Mouse (Mus musculus) lung, postnatal 0 days (tissue): ENCODE results near the gene Vmn1r191. TPM values are rescaled to one million over a fixed set of nuclear protein-coding genes. Genes with fewer than 3 reads are reported as not detected.

Experiments used
- microRNA-seq: library from miRNA; unstranded; fragments of <30 nt; microRNA quantifications from one replicate; pipeline ENCODE4, GENCODE M21; 2016
- polyA plus RNA-seq: library from polyadenylated mRNA; unstranded; fragments of >200 nt; fragmentation: Nextera tagmentation; extraction: Ambion mirVana; gene quantifications from 2 replicates; pipeline ENCODE4 v1.2.1, GENCODE M21; 2015

The Vmn1r191 gene
- polyA plus RNA-seq, 1 experiment from 2014 or later = not detected

Small RNA genes lying within 50 kb of the gene (microRNA-seq; reads per million reads assigned to microRNA genes)
- gene Gm23282 (not detected), gene Gm25084 (not detected)

Other genes with a start within 250 kb of the Vmn1r191 start
- 2.5 and 3.4 TPM in 2 replicates for gene Zfp184, start 238.9 kb downstream of the Vmn1r191 start, polyA plus RNA-seq
- gene Pom121l2, start 202.8 kb downstream of the Vmn1r191 start, polyA plus RNA-seq = not detected in 2 replicates
- gene Prss16, start 174.2 kb downstream of the Vmn1r191 start, polyA plus RNA-seq = 0.62 and 1.1 TPM in 2 replicates
- gene Hist1h2ah, start 148.4 kb downstream of the Vmn1r191 start, polyA plus RNA-seq = 4.2 and 5.2 TPM in 2 replicates
- gene Hist1h2bk, start 148.1 kb downstream of the Vmn1r191 start, polyA plus RNA-seq = 0.45 and 0.81 TPM in 2 replicates
- gene Hist1h4i, start 142.6 kb downstream of the Vmn1r191 start, polyA plus RNA-seq = 4.1 and 4.6 TPM in 2 replicates
- 2.7 TPM in 1 of 2 replicates, not detected in the other for gene Hist1h2ag, start 141.0 kb downstream of the Vmn1r191 start, polyA plus RNA-seq
- gene Hist1h2bj, start 140.8 kb downstream of the Vmn1r191 start, polyA plus RNA-seq = 1.0 and 1.5 TPM in 2 replicates
- gene Vmn1r188, start 99.5 kb downstream of the Vmn1r191 start, polyA plus RNA-seq = not detected in 2 replicates
- gene Vmn1r189, start 78.1 kb downstream of the Vmn1r191 start, polyA plus RNA-seq = not detected in 2 replicates
- gene Vmn1r192, start 7.2 kb upstream of the Vmn1r191 start, polyA plus RNA-seq = not detected in 2 replicates
- gene Vmn1r193, start 39.2 kb upstream of the Vmn1r191 start, polyA plus RNA-seq = not detected in 2 replicates
- not detected in 2 replicates for gene Vmn1r194, start 60.2 kb upstream of the Vmn1r191 start, polyA plus RNA-seq
- gene Vmn1r195, start 86.6 kb upstream of the Vmn1r191 start, polyA plus RNA-seq = not detected in 2 replicates
- not detected in 2 replicates for gene Vmn1r196, start 106.0 kb upstream of the Vmn1r191 start, polyA plus RNA-seq
- gene Vmn1r197, start 140.6 kb upstream of the Vmn1r191 start, polyA plus RNA-seq = not detected in 2 replicates
- gene Vmn1r198, start 166.4 kb upstream of the Vmn1r191 start, polyA plus RNA-seq = not detected in 2 replicates
- gene Vmn1r199, start 195.8 kb upstream of the Vmn1r191 start, polyA plus RNA-seq = not detected in 2 replicates
- gene Vmn1r200, start 206.4 kb upstream of the Vmn1r191 start, polyA plus RNA-seq = not detected in 2 replicates